Mouse (Mus musculus) forebrain, embryonic 10.5 days (tissue): ENCODE measurements around the gene Gm5134. TPM values are rescaled to one million over a fixed set of nuclear protein-coding genes. Genes with fewer than 3 reads are reported as not detected.

Source experiments
- DNase-seq: peaks from one replicate; pipeline ENCODE4 v3.0.0-alpha.2; 2017; ENCODE audit warnings: low spot score; ENCODE audit errors: extremely low spot score
- H3K27ac ChIP-seq: fragments of 300-500 bp; sonication (generic); 2 replicates; pipeline ENCODE4 v1.5.1; 2016; ENCODE audit warnings: mild to moderate bottlenecking
- H3K27me3 ChIP-seq: fragments of 300-500 bp; sonication (generic); 2 replicates; pipeline ENCODE4 v1.6.1; 2016; ENCODE audit warnings: mild to moderate bottlenecking; ENCODE audit not compliant: poor library complexity, severe bottlenecking
- H3K36me3 ChIP-seq: fragments of 300-500 bp; sonication (generic); replicated peaks from 2 replicates; pipeline ENCODE4 v1.6.1; 2016; ENCODE audit warnings: mild to moderate bottlenecking, moderate library complexity
- H3K4me1 ChIP-seq: fragments of 300-500 bp; sonication (generic); 2 replicates; pipeline ENCODE4 v1.6.1; 2016
- H3K4me3 ChIP-seq: fragments of 300-500 bp; sonication (generic); 2 replicates; pipeline ENCODE4 v1.5.1; 2016; ENCODE audit warnings: mild to moderate bottlenecking, moderate library complexity
- H3K9me3 ChIP-seq: fragments of 300-500 bp; sonication (generic); 2 replicates; pipeline ENCODE4 v1.6.1; 2016; ENCODE audit warnings: mild to moderate bottlenecking, moderate library complexity
- WGBS: fragments of 180-500 bp; shearing (Covaris S2); methylation state at CpG from one replicate; pipeline ENCODE4 v1.1.7; 2016; 5-methylcytosine and 5-hydroxymethylcytosine counted together
- polyA plus RNA-seq: library from polyadenylated mRNA; unstranded; fragments of >200 nt; fragmentation: Nextera tagmentation; extraction: Ambion mirVana; gene quantifications from 2 replicates; pipeline ENCODE4 v1.2.1, GENCODE M21; 2016

Gene Gm5134
- polyA plus RNA-seq, 1 experiment from 2014 or later, result 0.19 TPM

DNA sequence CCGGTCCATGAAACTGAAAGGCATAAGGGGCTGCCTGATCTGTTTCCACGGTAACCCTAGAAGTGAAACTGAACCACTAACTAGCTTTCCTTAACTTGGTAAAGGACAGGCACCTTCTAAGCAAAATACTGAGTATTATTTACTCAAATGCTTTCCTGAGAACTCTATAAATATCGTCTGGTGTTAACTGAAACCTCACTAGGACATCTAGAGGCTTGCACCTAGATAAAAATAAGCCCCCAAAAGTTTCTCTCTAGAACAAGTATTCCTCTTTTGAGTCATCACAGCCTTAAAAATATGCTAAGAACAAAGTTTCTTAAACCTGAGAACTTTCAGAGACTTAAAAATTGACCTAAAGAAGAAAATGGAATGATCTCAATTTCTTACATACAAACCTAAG is 62.6 kb downstream of the Gm5134 start:
- 92% methylated on average over 3 of the region's 3 CpGs for WGBS
- no peaks in the 10 kb centered on the region for H3K27me3 ChIP-seq
- no peaks in the 10 kb centered on the region for H3K4me1 ChIP-seq
- H3K27ac ChIP-seq, result no peak overlapping the region
- H3K9me3 ChIP-seq, result no peaks in the 10 kb centered on the region
- H3K4me3 ChIP-seq, result no peak overlapping the region
- DNase-seq, result no peak
- no peaks in the 10 kb centered on the region for H3K36me3 ChIP-seq

DNA sequence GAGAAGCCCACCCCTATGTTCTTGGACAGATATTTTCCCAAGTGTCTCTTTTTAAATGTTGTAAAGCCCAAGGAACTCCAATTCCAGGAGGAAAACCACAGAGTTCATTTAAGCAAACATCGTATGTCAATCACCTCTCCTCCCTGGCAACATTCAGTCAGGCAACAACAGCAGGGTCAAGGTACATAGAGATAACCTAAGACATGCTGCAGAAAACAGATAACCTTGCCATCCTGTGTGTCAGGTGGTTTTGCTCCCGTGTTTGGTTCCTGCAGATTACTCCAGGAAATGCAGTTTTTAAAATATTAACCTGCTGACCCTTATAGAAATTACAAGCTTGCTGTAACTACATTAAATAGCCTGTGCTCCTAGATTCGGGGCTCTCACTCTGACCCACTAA is 67.4 kb downstream of the Gm5134 start:
- Histone ChIP-seq H3K27me3 (no peaks in the 10 kb centered on the region), H3K27ac (no peak overlapping the region), H3K36me3 (no peaks in the 10 kb centered on the region), H3K9me3 (peaks cover 15% of the 10 kb centered on the region), H3K4me3 (no peak overlapping the region), H3K4me1 (no peaks in the 10 kb centered on the region)
- no peak for DNase-seq
- 83% methylated on average over 3 of the region's 3 CpGs for WGBS

DNA sequence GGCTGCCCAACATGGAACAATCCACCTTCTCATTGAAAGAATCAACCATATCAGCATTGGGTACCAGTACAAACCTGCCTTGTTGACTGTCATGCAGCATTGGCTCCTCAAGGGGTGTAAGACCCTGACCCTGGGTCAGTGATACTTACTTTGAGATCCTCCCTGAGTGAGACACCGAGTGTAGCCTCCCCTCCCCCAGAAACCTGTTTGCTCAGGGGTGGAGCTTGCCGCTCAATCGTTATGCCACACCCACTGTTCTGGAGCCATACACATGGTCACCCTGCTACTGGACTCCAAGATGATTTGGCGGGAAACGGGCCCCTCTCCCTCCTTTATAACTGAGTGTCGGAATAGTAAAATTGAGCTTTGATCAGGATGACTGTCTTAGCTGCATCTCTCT is 69.6 kb downstream of the Gm5134 start:
- Histone ChIP-seq H3K4me3 (no peak overlapping the region), H3K27me3 (no peaks in the 10 kb centered on the region), H3K4me1 (peaks cover 10% of the 10 kb centered on the region), H3K36me3 (no peaks in the 10 kb centered on the region), H3K9me3 (peaks cover 15% of the 10 kb centered on the region), H3K27ac (no peak overlapping the region)
- 91% methylated on average over 6 of the region's 6 CpGs for WGBS
- no peak for DNase-seq

DNA sequence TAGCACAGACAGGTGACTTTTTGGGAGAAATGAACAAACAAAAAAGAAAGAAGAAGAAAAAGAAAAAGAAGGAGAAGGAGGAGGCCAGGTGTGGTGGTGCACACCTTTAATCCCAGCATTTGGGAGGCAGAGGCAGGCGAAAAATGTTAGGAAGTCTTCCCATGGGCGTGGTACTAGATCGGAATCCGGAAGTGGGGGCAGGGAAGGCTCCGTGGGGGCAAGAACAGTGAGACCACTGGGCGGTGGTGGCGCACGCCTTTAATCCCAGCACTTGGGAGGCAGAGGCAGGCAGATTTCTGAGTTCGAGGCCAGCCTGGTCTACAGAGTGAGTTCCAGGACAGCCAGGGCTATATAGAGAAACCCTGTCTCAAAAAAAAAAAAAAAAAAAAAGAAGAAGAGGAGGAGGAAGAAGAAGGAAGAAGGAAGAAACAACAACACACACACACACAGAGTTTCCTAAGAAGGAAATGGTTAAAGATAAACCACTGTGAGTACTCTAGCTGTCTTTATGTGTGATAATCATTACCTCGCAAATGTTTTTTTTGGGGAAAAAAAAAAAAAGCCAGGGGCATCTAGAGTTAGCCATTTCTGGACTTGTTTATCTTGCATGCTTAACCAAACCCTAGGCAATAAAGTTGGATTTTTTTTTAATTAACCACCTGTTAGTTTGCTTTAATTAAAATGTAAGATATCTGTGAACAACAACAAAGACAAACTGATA is 71.3 kb downstream of the Gm5134 start:
- Histone ChIP-seq H3K27ac (no peak overlapping the region), H3K36me3 (no peaks in the 10 kb centered on the region), H3K4me3 (no peak overlapping the region), H3K4me1 (peaks cover 11% of the 10 kb centered on the region), H3K27me3 (no peaks in the 10 kb centered on the region), H3K9me3 (peaks cover 15% of the 10 kb centered on the region)
- WGBS, result 95% methylated on average over 10 of the region's 10 CpGs
- no peak for DNase-seq

DNA sequence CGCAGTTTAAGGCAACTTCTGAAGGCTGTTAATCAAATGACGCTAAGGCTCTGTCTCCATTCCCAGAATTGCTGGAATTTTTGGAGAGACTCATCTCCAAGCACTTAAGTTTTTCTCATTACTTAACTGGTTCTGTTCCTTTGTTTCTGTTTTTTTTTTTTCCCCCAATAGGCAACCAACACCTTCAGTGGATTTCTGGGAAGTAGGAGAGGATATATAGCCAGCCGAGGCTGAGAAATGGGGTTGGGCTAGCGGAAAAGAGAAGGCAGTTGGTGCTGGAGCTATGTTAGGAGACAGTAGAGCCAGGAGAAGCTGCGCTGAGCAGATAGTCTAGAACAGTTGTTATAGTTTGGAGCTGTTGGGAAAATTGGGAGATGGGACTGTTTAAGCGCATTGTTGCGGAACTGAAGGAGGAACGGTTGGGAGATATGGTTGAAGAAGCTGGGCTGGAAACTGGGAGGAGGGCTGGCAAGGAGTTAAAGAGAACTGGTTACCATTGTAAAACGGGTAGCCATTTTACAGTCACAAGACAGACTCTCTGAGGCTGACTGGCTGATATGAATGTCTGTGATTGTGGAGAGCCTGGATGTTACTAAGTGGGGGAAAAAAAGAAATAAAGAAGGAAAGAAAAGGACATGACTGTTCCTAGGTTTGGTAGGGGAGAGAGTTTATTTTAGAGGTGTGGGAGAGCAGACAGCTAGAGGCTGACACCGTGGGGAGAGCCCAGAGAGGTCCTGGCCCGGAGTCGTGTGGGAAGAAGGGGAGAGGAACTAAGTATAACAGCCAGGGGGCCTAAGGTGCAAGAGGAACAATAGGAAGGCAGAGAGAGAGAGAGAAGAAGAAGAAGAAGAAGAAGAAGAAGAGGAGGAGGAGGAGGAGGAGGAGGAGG is 73.1 kb downstream of the Gm5134 start:
- H3K27me3 ChIP-seq, result no peaks in the 10 kb centered on the region
- peaks cover 16% of the 10 kb centered on the region for H3K4me1 ChIP-seq
- no peak overlapping the region for H3K4me3 ChIP-seq
- no peaks in the 10 kb centered on the region for H3K36me3 ChIP-seq
- peaks cover 15% of the 10 kb centered on the region for H3K9me3 ChIP-seq
- 66% methylated on average over 12 of the region's 12 CpGs for WGBS
- DNase-seq, result no peak
- no peak overlapping the region for H3K27ac ChIP-seq

DNA sequence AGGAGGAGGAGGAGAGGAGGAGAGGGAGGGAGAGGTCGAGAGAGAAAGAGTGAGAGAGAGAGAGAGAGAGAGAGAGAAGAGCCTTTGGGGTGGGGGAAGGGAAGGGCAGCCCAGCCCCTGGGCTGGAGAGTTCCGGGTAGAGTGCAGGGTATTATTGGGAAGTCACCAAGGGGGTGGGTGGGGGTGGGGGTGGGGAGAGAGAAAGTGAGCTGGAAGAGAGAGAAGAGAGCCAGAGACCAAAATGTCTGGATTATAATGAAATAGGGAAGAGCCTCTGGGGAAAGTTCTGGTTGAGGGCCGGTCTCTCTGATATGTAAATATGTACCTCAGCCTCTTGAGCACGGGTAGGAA is 73.7 kb downstream of the Gm5134 start:
- Histone ChIP-seq H3K4me1 (peaks cover 16% of the 10 kb centered on the region), H3K36me3 (no peaks in the 10 kb centered on the region), H3K4me3 (no peak overlapping the region), H3K9me3 (peaks cover 15% of the 10 kb centered on the region), H3K27me3 (no peaks in the 10 kb centered on the region), H3K27ac (no peak overlapping the region)
- DNase-seq, result no peak
- 33% methylated on average over 4 of the region's 4 CpGs for WGBS

DNA sequence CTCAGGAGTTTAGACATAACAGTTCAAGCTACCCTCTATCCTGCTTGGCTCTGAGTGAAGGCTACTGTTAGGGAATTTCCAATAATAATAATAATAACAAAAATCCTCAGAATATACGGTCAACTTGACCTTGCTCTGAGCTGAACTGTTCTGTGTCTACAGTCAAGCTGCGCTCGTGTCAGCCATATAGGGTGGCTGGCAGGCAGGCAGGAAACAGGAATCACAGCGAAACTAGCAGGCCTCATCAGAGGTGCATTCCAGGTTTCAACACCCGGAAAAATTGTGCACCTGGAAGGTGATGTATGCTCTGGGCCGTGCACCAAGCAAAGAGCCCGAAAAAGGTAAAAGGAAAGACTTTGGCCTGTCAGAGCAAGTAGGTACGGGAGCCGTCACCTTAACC is 74.1 kb downstream of the Gm5134 start:
- 78% methylated on average over 9 of the region's 9 CpGs for WGBS

DNA sequence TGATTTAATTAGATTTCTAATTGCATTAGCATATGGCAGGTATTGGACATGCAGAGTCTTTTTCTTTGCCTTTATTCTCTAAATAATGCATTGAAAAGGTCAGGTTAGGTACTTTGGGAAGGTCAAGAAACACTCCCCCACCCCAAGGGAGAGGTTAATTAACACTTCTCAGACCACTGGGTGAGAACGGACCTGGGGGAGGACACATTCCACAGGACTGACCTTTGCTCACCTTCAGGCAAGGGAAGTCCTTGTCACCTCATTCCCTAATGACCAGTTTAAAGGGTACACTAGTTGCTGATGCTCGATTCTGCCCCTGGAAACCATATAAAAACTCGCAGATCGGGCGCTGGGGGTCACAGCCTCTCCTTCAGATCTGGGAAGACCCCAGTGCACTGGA is 75.0 kb downstream of the Gm5134 start:
- H3K27me3 ChIP-seq, result no peaks in the 10 kb centered on the region
- peaks cover 7% of the 10 kb centered on the region for H3K36me3 ChIP-seq
- no peak overlapping the region for H3K4me3 ChIP-seq
- DNase-seq, result no peak
- peaks cover 24% of the 10 kb centered on the region for H3K4me1 ChIP-seq
- H3K27ac ChIP-seq, result no peak overlapping the region
- WGBS, result 52% methylated on average over 5 of the region's 5 CpGs
- H3K9me3 ChIP-seq, result peaks cover 11% of the 10 kb centered on the region

More for the DNA sequence above, 74.1 kb downstream of the Gm5134 start:
- Histone ChIP-seq H3K27ac (no peak overlapping the region), H3K9me3 (peaks cover 15% of the 10 kb centered on the region), H3K36me3 (no peaks in the 10 kb centered on the region), H3K27me3 (no peaks in the 10 kb centered on the region), H3K4me3 (no peak overlapping the region), H3K4me1 (peaks cover 20% of the 10 kb centered on the region)
- no peak for DNase-seq

DNA sequence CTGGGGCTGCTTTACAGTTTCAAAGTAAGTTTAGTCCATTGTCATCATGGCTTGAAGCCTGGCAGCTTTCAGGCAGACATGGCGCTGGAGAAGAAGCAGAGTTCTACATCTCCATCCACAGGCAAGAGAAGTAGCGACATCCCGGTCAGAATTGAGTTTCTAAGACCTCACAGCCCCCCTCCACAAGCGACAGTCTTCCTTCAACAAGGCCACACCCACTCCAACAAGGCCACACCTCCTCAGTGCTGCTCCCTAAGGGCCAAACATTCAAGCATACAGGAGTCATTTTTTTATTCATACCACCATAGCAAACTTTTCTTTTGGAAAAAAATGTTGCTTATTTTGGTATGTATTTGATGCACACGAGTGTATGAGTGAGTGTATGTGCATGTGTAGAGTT is 76.2 kb downstream of the Gm5134 start:
- Histone ChIP-seq H3K27ac (no peak overlapping the region), H3K4me3 (no peak overlapping the region), H3K36me3 (peaks cover 19% of the 10 kb centered on the region), H3K9me3 (peaks cover under 1% of the 10 kb centered on the region; the same call in 1 of the 2 replicates), H3K4me1 (peaks cover 24% of the 10 kb centered on the region), H3K27me3 (no peaks in the 10 kb centered on the region)
- no peak for DNase-seq
- WGBS, result 64% methylated on average over 5 of the region's 5 CpGs

DNA sequence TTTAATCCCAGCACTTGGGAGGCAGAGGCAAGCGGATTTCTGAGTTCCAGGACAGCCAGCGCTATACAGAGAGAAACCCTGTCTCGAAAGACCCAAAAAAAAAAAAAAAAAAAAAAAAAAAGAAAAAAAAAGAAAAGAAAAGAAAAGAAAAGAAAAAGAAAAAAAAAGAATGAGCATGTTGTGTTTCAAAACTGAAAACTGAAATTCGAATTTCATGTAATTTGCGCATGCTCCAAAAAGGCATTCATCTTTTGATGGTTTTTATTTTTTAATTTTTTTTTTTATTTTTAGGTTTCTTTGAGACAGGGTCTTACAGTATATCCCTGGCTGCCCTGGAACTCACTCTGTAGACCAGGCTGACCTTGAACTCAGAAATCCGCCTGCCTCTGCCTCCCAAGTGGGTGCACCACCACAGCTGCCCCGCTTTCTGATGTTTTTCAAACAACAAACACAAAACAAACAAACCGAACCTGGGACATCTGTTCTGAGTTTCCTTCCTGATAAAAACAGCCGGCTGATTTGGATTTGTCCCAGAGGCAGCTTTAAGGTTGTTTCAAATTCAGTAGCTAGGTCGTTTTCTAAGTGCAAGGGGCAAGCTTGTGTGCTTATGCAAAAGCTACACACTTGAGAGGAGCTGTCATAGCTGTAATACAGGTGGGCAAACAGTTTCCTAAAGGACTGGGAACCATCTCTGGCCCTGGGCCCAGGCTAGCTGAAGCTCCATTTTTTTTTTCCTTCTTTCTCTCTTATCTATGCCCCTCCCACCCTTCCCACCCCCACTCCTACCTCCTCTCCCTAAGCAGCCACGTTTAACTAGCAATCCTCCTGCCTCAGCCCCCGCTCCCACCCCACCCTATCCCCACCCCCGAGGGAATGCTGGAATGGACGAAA is 77.4 kb downstream of the Gm5134 start:
- H3K27me3 ChIP-seq, result no peaks in the 10 kb centered on the region
- peaks cover 30% of the 10 kb centered on the region for H3K36me3 ChIP-seq
- peak overlapping the region; percentile 99 for H3K27ac ChIP-seq
- peak overlapping the region; percentile 93 for H3K4me3 ChIP-seq
- peaks cover 24% of the 10 kb centered on the region for H3K4me1 ChIP-seq
- peaks cover 5% of the 10 kb centered on the region for H3K9me3 ChIP-seq
- WGBS, result 56% methylated on average over 14 of the region's 14 CpGs
- DNase-seq, result no peak

DNA sequence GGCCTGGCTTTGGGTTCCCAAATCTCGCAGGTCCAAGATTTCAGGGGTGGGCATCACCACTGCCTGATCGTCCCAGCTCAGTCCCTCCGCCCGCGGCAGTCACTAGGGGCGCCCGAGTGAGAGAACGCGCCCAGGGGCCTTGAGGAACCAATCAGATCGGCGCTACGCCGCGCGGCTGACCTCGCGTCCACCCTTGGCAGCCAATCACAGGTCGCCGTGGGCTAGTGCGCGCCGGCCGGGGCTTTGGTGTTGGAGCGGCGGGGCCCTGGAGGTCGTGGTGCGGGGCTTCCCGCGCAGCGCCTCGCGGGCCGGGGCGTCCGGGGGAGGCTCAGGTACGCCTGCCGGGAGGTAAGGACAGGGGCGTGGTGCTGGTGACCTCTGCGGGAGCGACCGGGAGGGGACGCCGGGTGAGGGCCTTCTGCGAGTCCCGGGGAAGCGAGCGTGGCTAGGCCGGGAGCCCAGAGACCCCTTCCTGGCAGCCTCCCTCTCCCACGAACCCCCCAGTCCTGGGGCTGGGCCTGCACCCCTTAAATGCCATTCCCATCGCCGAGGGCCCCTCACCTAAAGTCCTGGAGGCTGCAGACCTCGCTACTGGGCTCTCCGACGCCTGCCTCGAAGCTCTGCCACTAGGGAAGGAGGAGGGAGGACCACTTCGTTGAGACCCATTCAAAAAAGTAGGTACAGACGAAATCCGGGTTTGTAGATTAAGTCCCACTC is 78.2 kb downstream of the Gm5134 start, which contains the start of gene Zfp280b:
TSS of gene Zfp280b (plus strand) at position 249 of the 717 bp plus-strand sequence.
- Histone ChIP-seq H3K27ac (peak within 1 kb of the TSS; percentile 99), H3K9me3 (peaks cover 5% of the 10 kb centered on the region), H3K4me3 (peak within 1 kb of the TSS; percentile 93), H3K4me1 (peaks cover 23% of the 10 kb centered on the region), H3K36me3 (peaks cover 38% of the 10 kb centered on the region), H3K27me3 (no peaks in the 10 kb centered on the region)
- DNase-seq, result peak; percentile 96
- WGBS, result under 1% methylated on average over 58 of the region's 58 CpGs

DNA sequence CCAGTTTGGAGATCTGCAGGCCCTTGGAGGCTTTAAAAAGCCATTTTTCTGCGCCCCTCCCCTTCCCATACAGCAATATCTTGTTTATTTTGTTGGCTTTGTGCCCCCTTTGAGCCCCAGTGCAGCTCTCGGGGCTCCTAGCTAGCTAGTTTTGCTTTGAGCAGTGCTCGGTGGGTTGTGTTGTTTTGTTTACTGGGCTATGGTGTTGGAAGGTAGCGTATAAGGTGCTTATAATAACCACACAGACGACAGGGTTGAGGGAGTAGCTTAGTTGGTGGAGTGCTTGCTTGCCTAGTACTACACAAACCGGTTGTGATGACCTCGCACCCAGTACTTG is 78.8 kb downstream of the Gm5134 start:
- WGBS, result 26% methylated on average over 7 of the region's 7 CpGs
- H3K4me1 ChIP-seq, result peaks cover 17% of the 10 kb centered on the region
- peak overlapping the region; percentile 93 for H3K4me3 ChIP-seq
- H3K27ac ChIP-seq, result peak overlapping the region; percentile 99
- peaks cover 5% of the 10 kb centered on the region for H3K9me3 ChIP-seq
- peaks cover 44% of the 10 kb centered on the region for H3K36me3 ChIP-seq
- DNase-seq, result no peak
- no peaks in the 10 kb centered on the region for H3K27me3 ChIP-seq
